Mouse (Mus musculus): ENCODE data around the gene Cul9. TPM values are rescaled to one million over a fixed set of nuclear protein-coding genes. Genes with fewer than 3 reads are reported as not detected.

Cul9 gene
- polyA plus RNA-seq, 1 experiment from 2014 or later, result 3.7 TPM

DNA sequence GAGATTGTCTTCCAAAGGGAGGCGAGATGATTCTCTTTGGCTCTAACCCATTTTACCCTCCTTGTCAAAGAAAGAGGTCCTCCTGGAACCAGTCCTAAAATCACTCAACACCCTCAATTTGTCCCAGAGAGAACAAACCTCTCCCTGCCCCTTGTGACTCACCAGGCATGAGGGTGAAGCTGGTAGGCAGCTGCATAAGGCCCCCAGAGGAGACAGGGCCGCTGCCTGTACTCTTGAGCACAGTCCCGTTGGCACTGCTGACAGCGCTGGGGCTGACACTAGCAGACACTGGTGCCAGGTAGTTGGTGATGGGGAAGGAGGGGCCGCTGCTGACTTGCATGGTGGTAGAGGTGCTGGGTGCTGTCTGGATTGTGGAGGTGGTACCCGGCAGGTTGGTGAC, 5.2 kb upstream of the Cul9 start:
- peaks cover 46% of the 10 kb centered on the region for H3K36me3 ChIP-seq (replicated peaks)
- H3K4me1 ChIP-seq, result peaks cover 65% of the 10 kb centered on the region
- peaks cover 32% of the 10 kb centered on the region for H3K27me3 ChIP-seq (ENCODE audit: poor library complexity, severe bottlenecking)

DNA sequence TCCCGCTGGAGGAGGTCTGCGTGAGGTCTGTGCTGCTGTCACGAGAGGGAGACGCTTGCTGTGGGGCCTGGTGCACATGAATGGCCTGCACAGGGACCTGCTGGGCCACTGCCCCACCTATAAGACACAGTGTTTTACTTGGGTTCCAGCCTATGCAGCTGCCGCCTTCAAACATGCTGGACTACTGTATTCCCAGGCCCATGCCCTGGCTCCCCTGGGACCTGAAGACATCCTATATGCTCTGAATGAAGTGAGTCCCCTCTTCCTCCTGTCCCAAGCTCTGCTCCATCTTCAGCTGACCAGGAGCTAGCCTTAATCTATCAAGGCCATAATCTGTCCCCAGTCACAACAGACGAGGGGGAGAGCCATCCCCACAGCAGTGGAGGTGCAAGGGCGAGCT, 4.7 kb upstream of the Cul9 start:
- Histone ChIP-seq H3K27me3 (ENCODE audit: poor library complexity, severe bottlenecking) (peaks cover 37% of the 10 kb centered on the region), H3K9me3 (no peaks in the 10 kb centered on the region), H3K27ac (no peak overlapping the region), H3K4me3 (no peak overlapping the region), H3K36me3 (replicated peaks) (peaks cover 46% of the 10 kb centered on the region), H3K4me1 (peaks cover 69% of the 10 kb centered on the region)
- 92% methylated on average over 7 of the region's 7 CpGs for WGBS
- DNase-seq (ENCODE audit: extremely low spot score, low spot score), result no peak

More for the DNA sequence above, 5.2 kb upstream of the Cul9 start:
- Histone ChIP-seq H3K9me3 (no peaks in the 10 kb centered on the region), H3K4me3 (no peak overlapping the region), H3K27ac (no peak overlapping the region)
- 94% methylated on average over 6 of the region's 6 CpGs for WGBS
- DNase-seq (ENCODE audit: extremely low spot score, low spot score), result no peak

DNA sequence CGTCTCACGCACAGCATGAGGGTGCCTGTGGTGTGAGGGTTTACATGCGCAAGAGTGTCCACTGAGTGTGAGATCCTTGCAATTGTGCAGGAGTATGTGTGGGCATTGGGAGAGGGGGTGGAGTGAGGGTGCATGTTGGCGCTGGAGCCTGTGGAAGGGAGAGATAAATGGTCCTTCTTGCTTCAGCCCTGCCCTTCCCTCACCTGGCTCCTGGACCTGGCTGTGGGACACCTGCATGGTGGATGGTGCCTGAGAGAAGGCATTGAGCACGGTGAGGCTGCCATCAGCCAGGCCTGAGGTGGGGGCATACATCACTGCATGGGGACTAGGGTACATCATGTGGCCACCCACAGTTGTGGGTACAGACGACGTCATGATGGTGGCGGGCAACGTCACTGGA, 3.5 kb upstream of the Cul9 start:
- no peak for DNase-seq (ENCODE audit: extremely low spot score, low spot score)
- Histone ChIP-seq H3K4me1 (peaks cover 63% of the 10 kb centered on the region), H3K4me3 (no peak overlapping the region), H3K27ac (no peak overlapping the region), H3K9me3 (no peaks in the 10 kb centered on the region), H3K27me3 (ENCODE audit: poor library complexity, severe bottlenecking) (peaks cover 49% of the 10 kb centered on the region), H3K36me3 (replicated peaks) (peaks cover 46% of the 10 kb centered on the region)
- 92% methylated on average over 9 of the region's 9 CpGs for WGBS

DNA sequence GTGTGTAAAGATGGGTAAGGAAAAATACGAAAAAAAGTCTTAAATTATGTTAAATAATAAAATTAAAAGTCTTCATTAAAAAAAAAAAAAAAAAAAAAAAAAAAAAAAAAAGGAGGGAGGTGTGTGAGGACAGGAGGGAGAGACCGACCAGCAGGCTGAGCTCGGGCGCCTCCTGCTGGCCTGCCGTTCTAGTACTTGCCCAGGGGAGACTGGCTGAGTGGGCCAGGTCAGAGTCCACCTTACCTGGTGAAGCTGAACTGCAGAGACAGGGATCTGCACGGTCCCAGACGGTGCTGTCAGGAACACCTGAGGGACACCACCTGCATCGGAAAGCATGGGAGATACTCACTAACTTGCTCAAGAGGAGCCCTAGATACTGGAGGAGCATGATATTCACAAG, 3.0 kb upstream of the Cul9 start:
- H3K9me3 ChIP-seq, result no peaks in the 10 kb centered on the region
- no peak overlapping the region for H3K27ac ChIP-seq
- 25% methylated on average over 8 of the region's 8 CpGs for WGBS
- peak; percentile 62 for DNase-seq (ENCODE audit: extremely low spot score, low spot score)
- H3K36me3 ChIP-seq (replicated peaks), result peaks cover 46% of the 10 kb centered on the region
- peaks cover 58% of the 10 kb centered on the region for H3K4me1 ChIP-seq
- H3K4me3 ChIP-seq, result no peak overlapping the region
- peaks cover 54% of the 10 kb centered on the region for H3K27me3 ChIP-seq (ENCODE audit: poor library complexity, severe bottlenecking)

DNA sequence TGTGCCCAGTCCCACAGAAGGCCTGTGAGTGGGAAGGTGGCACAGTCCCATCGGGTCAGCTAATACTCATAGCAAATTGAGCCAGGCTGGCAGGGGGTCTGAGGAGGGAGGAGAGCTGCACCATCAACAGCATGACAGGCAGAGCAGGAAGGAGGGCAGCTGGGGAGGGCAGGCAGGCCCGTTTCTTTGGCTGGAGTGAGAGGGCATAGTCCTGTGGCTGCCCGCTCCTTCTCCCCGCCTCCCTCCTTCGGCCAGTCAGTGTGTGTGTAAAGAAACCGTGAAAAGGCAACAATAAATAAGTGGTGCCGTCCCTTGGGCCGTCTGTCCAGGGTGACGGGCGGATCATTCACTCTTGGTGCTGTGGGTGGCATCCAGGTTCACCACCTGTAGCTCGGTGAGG, 2.6 kb upstream of the Cul9 start:
- 56% methylated on average over 11 of the region's 11 CpGs for WGBS
- no peak overlapping the region for H3K27ac ChIP-seq
- peaks cover 46% of the 10 kb centered on the region for H3K36me3 ChIP-seq (replicated peaks)
- no peak overlapping the region for H3K4me3 ChIP-seq
- no peaks in the 10 kb centered on the region for H3K9me3 ChIP-seq
- peaks cover 51% of the 10 kb centered on the region for H3K27me3 ChIP-seq (ENCODE audit: poor library complexity, severe bottlenecking)
- H3K4me1 ChIP-seq, result peaks cover 54% of the 10 kb centered on the region
- DNase-seq (ENCODE audit: extremely low spot score, low spot score), result no peak

DNA sequence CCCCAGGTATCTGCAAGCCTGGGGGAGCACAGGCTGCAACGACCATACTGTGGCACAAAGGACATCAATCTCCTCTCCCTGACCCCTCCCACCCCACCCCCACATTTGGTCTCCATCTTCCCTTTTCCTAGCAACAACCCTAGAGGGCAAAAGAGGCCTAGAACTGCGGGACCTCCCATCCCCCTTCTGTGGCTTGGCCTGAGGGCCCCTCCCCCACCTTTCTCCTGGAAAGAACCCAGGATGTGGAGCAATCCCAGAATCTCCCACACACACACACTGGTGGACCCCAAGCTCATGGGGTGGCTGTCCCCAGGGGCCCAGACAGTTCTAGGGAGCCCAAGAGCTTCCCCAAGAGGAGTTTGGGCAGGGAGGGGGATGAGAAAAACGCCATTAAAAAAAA, 1.7 kb upstream of the Cul9 start:
- Histone ChIP-seq H3K4me1 (peaks cover 46% of the 10 kb centered on the region), H3K4me3 (no peak overlapping the region), H3K27me3 (ENCODE audit: poor library complexity, severe bottlenecking) (peaks cover 54% of the 10 kb centered on the region), H3K27ac (no peak overlapping the region), H3K9me3 (no peaks in the 10 kb centered on the region), H3K36me3 (replicated peaks) (peaks cover 46% of the 10 kb centered on the region)
- no peak for DNase-seq (ENCODE audit: extremely low spot score, low spot score)
- WGBS, result 15% methylated on average over 3 of the region's 3 CpGs

DNA sequence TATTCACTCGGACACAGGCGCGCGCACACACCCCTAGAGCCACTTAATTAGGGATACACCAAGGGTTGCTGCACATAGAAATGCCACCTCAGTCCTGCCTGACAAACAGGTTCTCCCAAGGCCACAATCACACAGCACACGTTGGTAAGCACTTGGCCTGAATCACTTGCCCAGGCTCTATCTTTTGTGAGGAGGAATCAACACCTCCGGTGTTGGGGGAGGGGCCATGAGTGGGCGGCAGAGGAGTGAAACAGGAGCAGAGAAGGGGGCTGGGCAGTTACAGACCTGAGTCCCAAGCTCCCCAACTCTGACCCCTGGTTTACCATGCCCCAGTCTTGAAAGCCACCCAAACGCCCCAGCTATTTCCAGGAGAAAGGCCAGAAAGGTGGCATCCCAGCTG, 807 bp upstream of the Cul9 start:
- H3K36me3 ChIP-seq (replicated peaks), result peaks cover 41% of the 10 kb centered on the region
- H3K9me3 ChIP-seq, result no peaks in the 10 kb centered on the region
- H3K4me1 ChIP-seq, result peaks cover 36% of the 10 kb centered on the region
- H3K27me3 ChIP-seq (ENCODE audit: poor library complexity, severe bottlenecking), result peaks cover 55% of the 10 kb centered on the region
- WGBS, result 8% methylated on average over 8 of the region's 8 CpGs
- no peak for DNase-seq (ENCODE audit: extremely low spot score, low spot score)
- no peak overlapping the region for H3K27ac ChIP-seq
- H3K4me3 ChIP-seq, result peak overlapping the region; percentile 66

DNA sequence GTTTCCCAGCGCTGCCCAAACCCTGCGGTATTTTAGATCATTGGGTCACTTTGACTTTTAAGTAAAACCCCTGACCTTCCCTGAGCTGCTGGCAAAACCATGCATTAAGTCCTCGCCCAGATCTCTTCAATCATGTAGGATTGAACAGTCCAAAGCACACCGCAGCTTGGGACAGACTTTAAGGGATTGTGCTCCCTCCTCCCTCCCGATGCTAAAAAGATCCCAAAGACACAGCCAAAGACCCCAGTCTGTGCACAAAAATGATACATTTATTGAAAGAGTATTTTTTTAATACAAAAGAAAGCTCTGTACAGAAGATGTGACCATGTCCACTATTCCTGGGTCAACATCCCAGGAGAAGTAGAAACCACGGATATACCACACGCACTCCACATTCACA, 403 bp upstream of the Cul9 start:
- Histone ChIP-seq H3K9me3 (no peaks in the 10 kb centered on the region), H3K4me3 (peak overlapping the region; percentile 66), H3K4me1 (peaks cover 35% of the 10 kb centered on the region), H3K36me3 (replicated peaks) (peaks cover 37% of the 10 kb centered on the region), H3K27ac (0 out of 2 replicates have a peak overlapping the region, but pooled peaks have one; percentile 77), H3K27me3 (ENCODE audit: poor library complexity, severe bottlenecking) (peaks cover 55% of the 10 kb centered on the region)
- no peak for DNase-seq (ENCODE audit: extremely low spot score, low spot score)
- 4% methylated on average over 7 of the region's 7 CpGs for WGBS

DNA sequence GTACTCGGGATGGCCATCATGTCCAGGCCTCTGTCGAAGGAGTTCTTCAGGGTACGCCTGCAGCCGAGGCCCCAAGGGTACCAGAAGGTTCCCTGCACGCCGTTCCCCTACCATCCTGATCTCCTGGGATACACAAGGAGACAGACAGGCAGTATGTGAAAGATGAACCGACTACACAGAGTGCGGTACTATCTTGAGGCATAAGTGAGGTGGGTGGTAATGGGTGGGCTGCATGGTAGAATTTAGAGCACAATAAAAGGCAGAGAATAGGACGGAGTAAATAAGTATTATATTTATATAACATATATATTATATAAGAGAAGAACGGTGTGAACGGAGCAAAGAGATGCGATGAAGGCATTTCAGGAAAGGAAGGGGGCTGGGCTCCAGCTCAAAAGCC, 2.5 kb downstream of the Cul9 start:
- H3K4me1 ChIP-seq, result peaks cover 35% of the 10 kb centered on the region
- H3K27ac ChIP-seq, result no peak overlapping the region
- WGBS, result 92% methylated on average over 12 of the region's 12 CpGs
- peaks cover 67% of the 10 kb centered on the region for H3K27me3 ChIP-seq (ENCODE audit: poor library complexity, severe bottlenecking)
- peaks cover 20% of the 10 kb centered on the region for H3K36me3 ChIP-seq (replicated peaks)
- no peak for DNase-seq (ENCODE audit: extremely low spot score, low spot score)
- no peak overlapping the region for H3K4me3 ChIP-seq
- H3K9me3 ChIP-seq, result no peaks in the 10 kb centered on the region

DNA sequence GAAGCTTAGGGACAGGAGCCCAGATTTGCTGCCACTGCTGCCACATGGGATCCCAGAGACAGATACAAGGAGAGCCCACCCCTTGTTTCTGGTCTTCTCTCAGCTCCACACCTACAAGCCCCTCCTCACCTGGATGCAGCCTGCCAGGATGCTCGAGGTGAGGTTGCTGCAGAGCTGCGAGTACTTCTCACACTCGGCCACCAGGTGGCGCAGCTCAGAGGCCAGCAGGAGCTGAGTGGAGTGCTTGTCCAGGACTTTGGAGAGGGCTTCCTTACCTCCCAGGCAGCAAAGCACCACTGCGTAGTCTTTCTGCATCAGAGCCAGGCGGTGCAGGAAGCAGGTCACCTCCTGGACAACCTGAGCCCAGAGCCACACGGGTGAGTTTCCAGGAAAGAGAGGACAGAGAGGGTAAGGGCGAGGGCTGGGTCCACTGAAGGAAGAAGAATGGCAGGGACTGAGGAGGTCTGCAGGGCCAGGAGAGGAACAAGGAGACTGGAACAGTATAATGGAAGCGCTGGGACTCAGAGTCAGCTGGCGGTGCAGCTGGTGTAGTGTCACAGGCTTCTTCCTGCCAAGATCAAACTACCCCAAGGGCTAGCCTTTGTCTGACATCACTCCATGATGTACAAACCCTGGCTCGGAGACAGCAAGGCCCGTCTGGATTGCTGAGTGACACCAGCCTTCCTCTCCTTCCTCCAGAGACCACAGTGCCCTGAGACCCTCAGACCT, 20.4 kb downstream of the Cul9 start:
- Histone ChIP-seq H3K9me3 (no peaks in the 10 kb centered on the region), H3K27ac (no peak overlapping the region), H3K27me3 (ENCODE audit: poor library complexity, severe bottlenecking) (peaks cover 31% of the 10 kb centered on the region), H3K4me1 (peaks cover 25% of the 10 kb centered on the region), H3K36me3 (replicated peaks) (no peaks in the 10 kb centered on the region), H3K4me3 (no peak overlapping the region; the same call in 1 of the 2 replicates)
- DNase-seq (ENCODE audit: extremely low spot score, low spot score), result peak; percentile 80
- WGBS, result 37% methylated on average over 12 of the region's 12 CpGs

DNA sequence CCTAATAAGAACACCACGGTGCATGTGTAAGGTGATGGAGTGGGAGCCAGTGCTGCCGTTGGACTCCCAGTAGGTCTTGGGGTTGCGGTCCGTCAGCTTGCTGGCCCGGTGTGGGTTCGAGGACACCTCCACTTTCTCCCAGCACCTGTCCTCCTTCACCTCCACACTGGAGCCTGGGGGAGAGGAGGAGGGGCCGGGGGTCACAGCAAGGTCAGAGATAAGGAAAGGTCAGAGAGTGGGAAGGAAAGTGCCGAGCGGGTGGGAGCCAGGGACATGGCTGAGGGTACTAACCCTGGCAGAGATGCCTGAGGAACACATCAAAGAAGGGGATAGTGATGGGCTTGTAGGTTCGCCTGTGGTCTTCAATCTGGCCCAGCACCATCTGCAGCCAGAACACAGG, 21.1 kb downstream of the Cul9 start:
- Histone ChIP-seq H3K27ac (no peak overlapping the region), H3K36me3 (replicated peaks) (no peaks in the 10 kb centered on the region), H3K4me1 (peaks cover 31% of the 10 kb centered on the region), H3K9me3 (no peaks in the 10 kb centered on the region), H3K27me3 (ENCODE audit: poor library complexity, severe bottlenecking) (peaks cover 38% of the 10 kb centered on the region), H3K4me3 (no peak overlapping the region)
- no peak for DNase-seq (ENCODE audit: extremely low spot score, low spot score)
- 91% methylated on average over 10 of the region's 10 CpGs for WGBS

DNA sequence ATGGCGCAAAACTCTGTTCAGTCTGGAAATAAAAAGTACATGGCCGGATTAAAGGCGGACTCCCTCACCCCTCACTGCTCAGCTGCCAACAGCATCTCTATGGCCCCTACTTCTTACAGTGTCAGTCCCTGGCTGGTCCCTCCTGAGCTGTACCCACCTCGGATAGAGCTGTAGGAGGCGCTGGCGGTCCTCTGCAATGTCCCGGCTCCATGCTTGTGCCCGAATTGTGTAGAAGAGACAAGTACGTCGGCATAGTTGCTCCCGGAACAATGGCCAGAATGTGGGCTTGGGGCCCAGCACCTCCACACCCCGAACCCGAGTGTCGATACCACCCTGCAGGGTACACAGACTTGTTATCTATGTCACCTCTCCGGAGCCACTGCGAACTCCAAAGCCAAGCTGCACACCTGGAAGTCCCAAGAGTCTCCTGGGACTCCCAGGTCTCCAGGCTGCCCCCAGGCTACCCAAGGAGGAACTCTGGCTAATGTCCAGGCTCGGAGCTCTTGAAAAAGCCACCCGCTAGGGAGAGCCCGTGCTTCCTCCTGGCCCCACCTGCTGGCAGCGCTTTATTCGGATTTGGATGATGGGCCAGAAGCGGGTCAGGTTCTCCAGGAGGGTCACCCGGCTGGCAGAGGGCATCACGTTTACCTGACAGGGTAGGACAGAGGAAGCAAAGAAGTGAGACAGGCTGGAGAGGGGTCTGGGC, 24.1 kb downstream of the Cul9 start:
- Histone ChIP-seq H3K27me3 (ENCODE audit: poor library complexity, severe bottlenecking) (peaks cover 46% of the 10 kb centered on the region), H3K27ac (no peak overlapping the region), H3K4me3 (no peak overlapping the region; the same call in 1 of the 2 replicates), H3K36me3 (replicated peaks) (no peaks in the 10 kb centered on the region), H3K9me3 (no peaks in the 10 kb centered on the region), H3K4me1 (peaks cover 37% of the 10 kb centered on the region)
- DNase-seq (ENCODE audit: extremely low spot score, low spot score), result no peak
- WGBS, result 30% methylated on average over 24 of the region's 24 CpGs

DNA sequence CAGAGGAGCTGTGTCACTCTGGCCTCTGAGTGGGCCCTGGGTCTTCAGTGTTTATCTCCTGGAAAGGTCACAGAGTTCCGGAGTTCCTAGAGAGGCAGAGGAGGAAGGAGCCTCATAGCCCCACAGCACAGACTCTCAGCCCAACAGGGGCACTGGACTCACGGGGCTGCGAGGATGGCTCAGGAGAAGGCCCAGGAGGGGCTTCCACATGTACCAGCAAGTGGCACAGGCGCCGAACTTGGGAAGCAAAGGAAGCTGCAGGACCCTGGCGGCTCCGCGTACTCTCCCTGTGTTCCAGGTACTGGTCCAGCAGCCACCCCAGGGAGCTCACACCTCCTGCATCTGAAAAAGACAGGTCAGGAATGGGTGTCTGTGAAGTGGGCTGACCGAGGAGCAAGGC, 25.0 kb downstream of the Cul9 start:
- DNase-seq (ENCODE audit: extremely low spot score, low spot score), result no peak
- Histone ChIP-seq H3K4me1 (peaks cover 36% of the 10 kb centered on the region), H3K27ac (0 out of 2 replicates have a peak overlapping the region, but pooled peaks have one; percentile 7), H3K4me3 (no peak overlapping the region), H3K9me3 (no peaks in the 10 kb centered on the region), H3K27me3 (ENCODE audit: poor library complexity, severe bottlenecking) (peaks cover 46% of the 10 kb centered on the region), H3K36me3 (replicated peaks) (no peaks in the 10 kb centered on the region)
- WGBS, result 80% methylated on average over 9 of the region's 9 CpGs

Measured in forebrain, embryonic 10.5 days (tissue).